Mouse (Mus musculus) spleen, postnatal 14 days (tissue): ENCODE data around the gene Pip5k1b.

ENCODE experiments used
- DNase-seq, 2 experiments: peaks; one replicate each; pipeline ENCODE4 v3.0.0; 2021 to 2022; ENCODE audit warnings: low spot score in 2 of 2

Gene Pip5k1b

DNA sequence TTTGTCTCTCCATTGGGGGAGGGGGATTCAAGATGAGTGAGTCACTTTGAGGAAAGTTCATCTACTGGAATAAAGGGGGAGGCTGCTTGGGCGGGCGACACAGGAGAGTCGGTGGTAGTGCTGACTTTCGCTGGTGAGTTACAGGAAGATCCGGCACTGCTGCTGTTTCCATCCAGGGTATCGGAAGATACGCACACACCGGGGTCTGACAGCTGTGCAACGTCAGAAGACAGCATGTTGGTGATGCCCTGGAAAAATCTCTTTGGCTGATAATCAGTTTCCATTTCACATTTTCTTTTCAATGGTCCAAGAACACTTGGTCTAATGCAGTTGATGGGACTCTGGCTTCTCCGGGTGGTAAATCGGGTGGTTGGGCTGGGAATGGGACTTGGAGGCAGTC is 79.2 kb downstream of the Pip5k1b start:
- peak in 1 of 2 experiments; percentile 15 for DNase-seq

DNA sequence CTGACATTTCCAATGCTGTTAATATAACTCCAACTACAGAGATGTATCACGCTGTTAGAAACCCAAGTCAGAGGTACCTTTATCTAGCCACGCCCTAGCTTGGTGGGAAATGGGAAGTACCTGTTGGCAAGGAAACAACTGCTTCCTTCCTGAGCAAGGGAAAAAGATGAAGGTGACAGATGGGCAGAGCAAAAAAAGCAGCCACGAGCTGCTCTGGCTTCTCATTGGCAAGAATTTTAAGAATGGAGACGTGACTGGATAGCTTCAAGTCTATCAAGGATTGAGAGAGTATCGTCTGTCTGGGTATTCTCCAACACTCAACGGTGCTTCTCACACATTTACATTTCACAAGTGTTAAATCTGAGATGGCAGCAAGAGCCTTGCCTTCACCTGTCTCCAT is 80.4 kb downstream of the Pip5k1b start:
- DNase-seq: no peak

DNA sequence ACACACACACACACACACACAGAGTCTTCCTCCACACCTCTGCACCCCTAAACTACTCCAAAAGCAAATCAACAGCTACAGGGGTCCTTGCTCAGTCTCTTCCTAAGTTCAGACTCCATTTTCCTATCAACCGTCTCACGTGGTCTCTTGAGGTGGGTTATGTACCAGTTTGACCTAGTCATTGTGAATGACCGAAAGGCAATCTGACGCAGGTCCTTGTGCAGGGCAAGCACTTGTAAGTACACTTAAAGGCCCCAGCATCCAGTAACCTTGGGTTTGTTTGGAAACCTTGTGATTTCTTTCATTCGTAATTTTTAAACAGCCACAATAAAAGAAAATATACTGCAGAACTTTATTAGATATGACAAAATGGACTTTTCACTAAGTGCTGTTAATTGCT is 83.2 kb downstream of the Pip5k1b start:
- no peak for DNase-seq

DNA sequence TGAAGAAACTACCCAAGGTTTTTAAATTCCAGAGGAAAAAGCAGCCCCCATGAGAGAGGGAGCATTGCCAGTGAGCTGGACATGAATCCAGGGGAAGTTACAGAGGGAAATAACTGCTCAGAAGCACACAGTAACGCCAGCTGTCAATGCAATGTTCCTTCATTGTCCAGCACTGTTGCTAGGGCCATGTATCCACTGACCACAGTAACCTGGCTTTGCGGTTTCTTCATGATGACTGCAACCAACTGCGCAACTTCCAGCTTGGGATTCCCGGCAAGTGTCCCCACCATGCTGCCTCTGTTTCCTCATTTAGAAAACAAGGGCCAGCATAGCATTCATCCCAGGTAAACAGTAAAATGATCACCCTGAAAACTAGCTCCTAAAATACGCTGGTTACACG is 84.1 kb downstream of the Pip5k1b start:
- DNase-seq: no peak

DNA sequence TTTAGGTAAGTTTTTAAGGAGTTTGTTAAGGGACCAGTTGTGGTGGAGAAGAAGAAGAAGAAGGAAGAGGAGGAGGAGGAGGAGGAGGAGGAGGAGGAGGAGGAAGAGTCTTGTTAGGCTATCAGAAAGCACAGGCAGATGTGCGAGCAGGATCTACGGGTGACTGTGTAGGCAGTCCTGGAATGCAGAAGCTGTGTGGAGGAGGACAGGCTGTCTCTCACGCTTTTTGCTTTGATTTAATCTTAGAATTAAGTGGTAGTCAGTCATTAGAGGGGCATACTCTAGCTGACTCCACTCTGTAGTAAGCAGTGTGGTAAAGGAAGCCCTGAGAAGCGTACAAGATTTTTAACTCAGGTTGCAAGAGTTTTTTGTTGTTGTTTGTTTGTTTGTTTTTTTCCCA is 86.5 kb downstream of the Pip5k1b start:
- no peak for DNase-seq

DNA sequence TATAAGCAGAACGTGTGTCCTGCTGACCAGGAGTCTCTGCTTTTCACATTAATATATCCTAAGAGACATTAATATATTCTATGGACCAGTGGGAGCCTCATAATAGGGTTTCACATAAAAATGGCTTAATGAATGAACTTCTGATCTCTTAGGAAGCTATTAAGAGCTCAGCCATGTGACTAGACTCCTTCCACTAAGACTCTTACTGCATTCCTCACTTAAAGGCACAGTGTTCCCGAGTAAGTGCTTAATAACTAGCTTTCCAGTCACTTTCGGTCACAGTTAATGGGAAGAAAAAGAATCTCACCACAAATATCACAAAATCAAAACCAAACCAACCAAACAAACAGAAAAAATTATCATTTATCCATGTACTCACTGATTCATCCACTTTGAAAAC is 87.1 kb downstream of the Pip5k1b start:
- no peak for DNase-seq

- DNase-seq: no peak
Observed at GRCm38 (mm10) chr19:24463011-24463410, 92.7 kb downstream of the Pip5k1b start.

GRCm38 (mm10) chr19:24456591-24457231 is 99.0 kb downstream of the Pip5k1b start:
- no peak for DNase-seq

DNA sequence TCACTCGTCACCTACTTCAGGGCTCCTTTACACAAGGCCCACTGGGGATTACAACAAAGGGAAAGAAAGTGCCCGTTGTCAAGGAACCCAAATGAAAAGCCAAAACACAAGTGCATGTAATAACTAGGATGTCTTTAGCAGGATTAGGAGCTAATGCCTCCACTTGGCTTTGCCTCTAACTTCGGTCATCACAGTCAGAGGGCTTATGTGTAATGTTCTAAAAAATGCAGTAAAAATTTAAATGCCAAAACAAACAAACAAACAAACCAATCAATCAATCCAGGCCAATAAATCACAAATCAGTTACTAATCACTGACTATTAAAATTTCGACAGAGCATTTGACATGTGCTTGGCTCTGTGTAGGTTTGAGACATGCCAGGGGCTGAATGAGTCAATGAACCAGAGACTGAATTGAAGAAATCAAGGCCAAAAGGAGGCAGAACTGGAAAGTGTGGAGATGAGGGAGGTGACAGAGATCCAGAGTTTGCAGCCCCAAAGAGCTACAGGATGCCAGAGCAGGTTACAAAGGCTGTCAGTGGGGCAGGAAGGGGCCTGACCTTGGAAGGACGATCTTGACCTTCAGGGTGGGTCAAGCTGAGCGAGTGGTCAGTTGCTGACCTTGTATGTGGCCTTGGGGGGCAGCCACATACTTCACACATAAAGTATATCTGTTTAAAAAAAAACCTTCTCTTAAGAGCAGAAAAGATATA is 100.3 kb downstream of the Pip5k1b start:
- no peak for DNase-seq

GRCm38 (mm10) chr19:24454451-24454850 is 101.2 kb downstream of the Pip5k1b start:
- DNase-seq: no peak

- DNase-seq: no peak
Observed at GRCm38 (mm10) chr19:24453379-24453778, 102.3 kb downstream of the Pip5k1b start.

DNA sequence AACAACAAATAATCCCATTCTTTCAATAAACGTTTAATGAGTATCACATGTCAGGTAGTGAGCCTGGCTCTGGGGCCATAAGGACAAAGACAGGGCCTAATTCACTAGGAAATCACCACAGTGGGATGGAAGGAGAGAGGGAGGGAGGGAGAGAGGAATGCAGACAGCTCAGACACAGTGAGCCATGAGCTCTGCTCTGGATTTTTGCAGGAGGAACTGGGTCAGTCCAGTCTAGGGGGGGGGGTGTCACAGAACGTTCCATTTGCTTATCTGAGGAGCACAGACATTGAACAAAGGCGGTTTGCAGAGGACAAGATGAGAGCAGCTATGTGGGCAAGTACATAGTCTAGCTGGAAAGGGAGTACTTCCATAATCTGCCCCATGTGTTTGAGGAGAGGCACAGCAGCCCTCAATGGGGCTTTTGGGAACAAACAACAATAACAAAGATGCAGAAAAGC is 103.2 kb downstream of the Pip5k1b start:
- DNase-seq: no peak

- no peak for DNase-seq
Observed at GRCm38 (mm10) chr19:24451626-24452025, 104.0 kb downstream of the Pip5k1b start.

GRCm38 (mm10) chr19:24450740-24451139 is 104.9 kb downstream of the Pip5k1b start:
- no peak for DNase-seq

- no peak for DNase-seq
Observed at GRCm38 (mm10) chr19:24444322-24444721, 111.3 kb downstream of the Pip5k1b start.

DNA sequence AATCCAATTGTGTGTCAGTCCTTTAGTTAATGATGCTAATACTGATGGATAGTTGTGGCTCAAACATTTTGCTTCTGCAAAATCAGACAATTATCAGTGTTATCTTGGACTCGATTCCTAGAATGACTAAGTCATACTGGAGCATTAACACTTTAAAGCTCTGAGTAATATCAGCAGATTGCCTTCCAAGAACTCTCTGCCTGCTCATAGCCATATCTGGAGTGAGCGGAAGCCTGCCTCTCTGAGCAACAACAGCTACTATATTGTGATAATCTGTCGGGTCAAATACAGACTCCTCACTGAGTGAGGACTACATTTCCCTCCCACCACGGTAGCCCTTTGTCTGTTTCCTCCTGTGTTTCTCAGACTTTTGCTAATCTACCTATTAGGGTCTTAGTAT is 116.0 kb downstream of the Pip5k1b start:
- DNase-seq: no peak

- no peak for DNase-seq
Observed at GRCm38 (mm10) chr19:24434291-24434690, 121.4 kb downstream of the Pip5k1b start.

DNA sequence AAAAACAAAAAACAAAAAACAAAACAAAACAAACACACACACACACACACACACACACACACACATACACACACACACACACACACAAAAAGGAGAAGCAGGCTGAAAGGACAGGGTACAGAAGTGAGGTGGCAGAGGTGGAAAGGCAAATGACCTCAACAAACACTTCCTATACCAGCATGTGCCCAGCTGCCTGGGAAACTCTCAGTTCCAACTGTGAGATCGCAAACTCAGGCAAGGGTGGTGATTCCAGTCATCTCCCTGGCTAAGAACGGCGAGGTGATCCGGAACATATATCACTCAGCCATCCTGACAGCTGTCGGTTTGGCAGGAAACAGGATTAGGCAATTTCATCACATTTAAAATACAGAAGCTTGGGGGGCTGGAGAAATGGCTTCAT is 123.2 kb downstream of the Pip5k1b start:
- DNase-seq: no peak

DNA sequence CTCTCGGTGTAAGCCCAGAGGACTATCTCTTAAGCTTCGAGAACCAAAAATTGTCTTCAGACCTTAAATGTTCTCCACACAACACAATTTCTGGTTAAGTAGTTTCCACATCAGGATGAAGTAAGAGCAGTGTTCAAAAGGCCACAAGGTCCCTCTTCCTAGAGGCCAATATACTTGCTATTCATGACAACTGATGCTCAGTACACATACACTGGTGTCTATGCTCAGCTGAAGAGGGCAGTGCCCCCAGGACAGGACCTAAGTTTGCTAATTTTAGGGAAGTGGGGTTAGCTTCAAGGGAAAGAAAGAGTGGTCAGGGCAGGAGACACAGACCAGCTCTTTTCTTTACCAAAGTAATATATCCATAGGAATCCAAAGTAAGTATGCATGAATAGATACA is 124.3 kb downstream of the Pip5k1b start:
- DNase-seq: no peak

GRCm38 (mm10) chr19:24428011-24428410 is 127.7 kb downstream of the Pip5k1b start:
- DNase-seq: no peak

DNA sequence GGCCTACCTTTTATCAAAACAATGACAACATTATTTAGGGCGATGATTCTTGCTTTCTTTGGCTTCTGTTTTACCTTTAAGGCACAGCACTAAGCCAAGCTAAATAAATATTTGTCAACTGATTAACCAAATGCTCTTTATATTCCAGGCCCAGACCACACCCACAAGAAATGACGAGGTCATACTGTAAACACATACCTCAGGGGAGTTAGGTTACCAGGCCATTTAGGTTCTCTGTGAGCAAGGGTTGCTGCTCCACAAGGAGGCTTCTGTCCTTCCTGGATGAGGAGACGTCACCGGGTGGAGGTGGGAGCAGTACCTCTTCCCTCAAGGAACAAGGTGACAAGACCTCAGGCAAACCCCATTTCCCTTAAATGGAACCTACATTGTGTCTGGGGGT is 128.4 kb downstream of the Pip5k1b start:
- no peak for DNase-seq

- no peak for DNase-seq
Observed at GRCm38 (mm10) chr19:24426759-24427181, 128.9 kb downstream of the Pip5k1b start.

DNA sequence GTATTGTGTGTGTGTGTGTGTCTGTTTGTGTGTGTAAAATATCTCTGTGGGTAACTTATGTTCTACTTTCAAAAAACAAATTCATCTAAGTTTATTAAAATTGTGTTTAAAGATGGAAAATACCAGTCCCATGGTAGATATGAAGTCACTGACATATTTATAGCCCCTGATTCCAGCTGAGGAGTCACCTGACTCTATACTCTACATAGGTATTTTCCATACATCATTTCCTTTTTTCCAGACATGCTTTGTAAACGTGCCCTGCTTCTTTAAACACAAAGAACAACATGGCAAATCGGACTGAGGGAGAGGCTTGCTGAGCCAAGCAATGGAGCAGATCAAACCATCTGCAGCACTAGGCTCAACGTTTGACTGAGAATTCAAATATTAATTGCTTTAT is 137.6 kb downstream of the Pip5k1b start:
- DNase-seq: no peak

DNA sequence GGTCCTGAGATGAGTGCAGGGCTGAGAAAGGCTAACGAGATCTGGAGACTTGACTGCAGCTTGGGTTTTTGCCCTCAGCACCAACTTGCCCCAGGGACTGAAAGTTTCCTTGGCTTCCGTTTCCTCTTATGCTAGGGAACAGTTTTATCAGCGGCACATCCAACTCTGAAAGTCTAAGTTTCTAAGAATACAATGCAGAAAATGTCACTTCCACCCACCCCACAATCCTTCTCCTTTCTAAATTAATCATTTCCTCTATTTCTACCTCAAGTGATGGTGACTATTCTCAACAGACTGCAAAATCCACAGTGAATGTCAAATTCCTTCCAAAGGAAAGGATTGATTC is 138.0 kb downstream of the Pip5k1b start:
- DNase-seq: no peak
